Mouse (Mus musculus): ENCODE results near the gene Gcnt1. TPM values are rescaled to one million over a fixed set of nuclear protein-coding genes. Genes with fewer than 3 reads are reported as not detected.

Gcnt1 gene
- polyA plus RNA-seq, 1 experiment = 3.9 TPM

GRCm38 (mm10) chr19:17296081-17296480, 76.6 kb downstream of the Gcnt1 start:
- Histone ChIP-seq H3K27me3 (ENCODE audit: control insufficient read depth, insufficient read depth, low read length) (no peaks in the 10 kb centered on the region), H3K27ac (ENCODE audit: insufficient read depth, low read length) (no peak overlapping the region), H3K4me1 (ENCODE audit: control insufficient read depth, insufficient read depth, low read length) (no peaks in the 10 kb centered on the region), H3K4me3 (replicated peaks; ENCODE audit: insufficient read depth, low read depth, low read length) (no peak overlapping the region)
- WGBS = 86% methylated on average over 5 of the region's 5 CpGs
- no peak for DNase-seq
- TF ChIP-seq POLR2A (IDR thresholded peaks at IDR 0.05; ENCODE audit: borderline replicate concordance, insufficient read depth, low read length) = no peak
- no peak for TF ChIP-seq CTCF (IDR thresholded peaks at IDR 0.05; ENCODE audit: borderline replicate concordance, insufficient read depth, low read depth, low read length)

GRCm38 (mm10) chr19:17295211-17295766, 77.4 kb downstream of the Gcnt1 start:
- 96% methylated on average over 6 of the region's 6 CpGs for WGBS
- H3K27me3 ChIP-seq (ENCODE audit: control insufficient read depth, insufficient read depth, low read length) = no peaks in the 10 kb centered on the region
- no peak for DNase-seq
- H3K27ac ChIP-seq (ENCODE audit: insufficient read depth, low read length) = no peak overlapping the region
- H3K4me3 ChIP-seq (replicated peaks; ENCODE audit: insufficient read depth, low read depth, low read length) = no peak overlapping the region
- no peak for TF ChIP-seq POLR2A (IDR thresholded peaks at IDR 0.05; ENCODE audit: borderline replicate concordance, insufficient read depth, low read length)
- no peak for TF ChIP-seq CTCF (IDR thresholded peaks at IDR 0.05; ENCODE audit: borderline replicate concordance, insufficient read depth, low read depth, low read length)
- no peaks in the 10 kb centered on the region for H3K4me1 ChIP-seq (ENCODE audit: control insufficient read depth, insufficient read depth, low read length)

GRCm38 (mm10) chr19:17294136-17294535, 78.5 kb downstream of the Gcnt1 start:
- Histone ChIP-seq H3K27ac (ENCODE audit: insufficient read depth, low read length) (no peak overlapping the region), H3K4me3 (replicated peaks; ENCODE audit: insufficient read depth, low read depth, low read length) (no peak overlapping the region), H3K27me3 (ENCODE audit: control insufficient read depth, insufficient read depth, low read length) (no peaks in the 10 kb centered on the region), H3K4me1 (ENCODE audit: control insufficient read depth, insufficient read depth, low read length) (no peaks in the 10 kb centered on the region)
- 90% methylated on average over 5 of the region's 5 CpGs for WGBS
- no peak for TF ChIP-seq CTCF (IDR thresholded peaks at IDR 0.05; ENCODE audit: borderline replicate concordance, insufficient read depth, low read depth, low read length)
- TF ChIP-seq POLR2A (IDR thresholded peaks at IDR 0.05; ENCODE audit: borderline replicate concordance, insufficient read depth, low read length) = no peak
- no peak for DNase-seq

- WGBS = 87% methylated on average over 6 of the region's 6 CpGs
- no peaks in the 10 kb centered on the region for H3K27me3 ChIP-seq (ENCODE audit: control insufficient read depth, insufficient read depth, low read length)
- TF ChIP-seq POLR2A (IDR thresholded peaks at IDR 0.05; ENCODE audit: borderline replicate concordance, insufficient read depth, low read length) (no peak), CTCF (IDR thresholded peaks at IDR 0.05; ENCODE audit: borderline replicate concordance, insufficient read depth, low read depth, low read length) (no peak)
- no peaks in the 10 kb centered on the region for H3K4me1 ChIP-seq (ENCODE audit: control insufficient read depth, insufficient read depth, low read length)
- no peak overlapping the region for H3K27ac ChIP-seq (ENCODE audit: insufficient read depth, low read length)
- no peak for DNase-seq
- H3K4me3 ChIP-seq (replicated peaks; ENCODE audit: insufficient read depth, low read depth, low read length) = no peak overlapping the region
Observed at GRCm38 (mm10) chr19:17289526-17289925, 83.1 kb downstream of the Gcnt1 start.

- Histone ChIP-seq H3K27ac (ENCODE audit: insufficient read depth, low read length) (no peak overlapping the region), H3K4me3 (replicated peaks; ENCODE audit: insufficient read depth, low read depth, low read length) (no peak overlapping the region), H3K27me3 (ENCODE audit: control insufficient read depth, insufficient read depth, low read length) (no peaks in the 10 kb centered on the region), H3K4me1 (ENCODE audit: control insufficient read depth, insufficient read depth, low read length) (no peaks in the 10 kb centered on the region)
- DNase-seq = no peak
- 59% methylated on average over 7 of the region's 7 CpGs for WGBS
- TF ChIP-seq POLR2A (IDR thresholded peaks at IDR 0.05; ENCODE audit: borderline replicate concordance, insufficient read depth, low read length) (no peak), CTCF (IDR thresholded peaks at IDR 0.05; ENCODE audit: borderline replicate concordance, insufficient read depth, low read depth, low read length) (no peak)
Observed at GRCm38 (mm10) chr19:17286004-17286403, 86.6 kb downstream of the Gcnt1 start.

GRCm38 (mm10) chr19:17283317-17283716, 89.3 kb downstream of the Gcnt1 start:
- DNase-seq = no peak
- H3K27me3 ChIP-seq (ENCODE audit: control insufficient read depth, insufficient read depth, low read length) = no peaks in the 10 kb centered on the region
- WGBS = 81% methylated on average over 3 of the region's 3 CpGs
- H3K27ac ChIP-seq (ENCODE audit: insufficient read depth, low read length) = no peak overlapping the region
- no peaks in the 10 kb centered on the region for H3K4me1 ChIP-seq (ENCODE audit: control insufficient read depth, insufficient read depth, low read length)
- no peak for TF ChIP-seq POLR2A (IDR thresholded peaks at IDR 0.05; ENCODE audit: borderline replicate concordance, insufficient read depth, low read length)
- TF ChIP-seq CTCF (IDR thresholded peaks at IDR 0.05; ENCODE audit: borderline replicate concordance, insufficient read depth, low read depth, low read length) = no peak
- H3K4me3 ChIP-seq (replicated peaks; ENCODE audit: insufficient read depth, low read depth, low read length) = no peak overlapping the region

- WGBS = 94% methylated on average over 4 of the region's 4 CpGs
- Histone ChIP-seq H3K4me1 (ENCODE audit: control insufficient read depth, insufficient read depth, low read length) (no peaks in the 10 kb centered on the region), H3K4me3 (replicated peaks; ENCODE audit: insufficient read depth, low read depth, low read length) (no peak overlapping the region), H3K27me3 (ENCODE audit: control insufficient read depth, insufficient read depth, low read length) (no peaks in the 10 kb centered on the region), H3K27ac (ENCODE audit: insufficient read depth, low read length) (no peak overlapping the region)
- TF ChIP-seq CTCF (IDR thresholded peaks at IDR 0.05; ENCODE audit: borderline replicate concordance, insufficient read depth, low read depth, low read length) (no peak), POLR2A (IDR thresholded peaks at IDR 0.05; ENCODE audit: borderline replicate concordance, insufficient read depth, low read length) (no peak)
- DNase-seq = no peak
Observed at GRCm38 (mm10) chr19:17278381-17279051, 94.1 kb downstream of the Gcnt1 start.

Other genes with a start within 250 kb of the Gcnt1 start
- 66.8 and 72.6 TPM in 2 replicates for gene Rfk, start 21.2 kb upstream of the Gcnt1 start, polyA plus RNA-seq (2012; rRNA removed)